Mouse (Mus musculus) splenic B cell, adult 2 months (primary cell): ENCODE measurements around the gene G3bp2.

ENCODE experiments used
- DNase-seq: peaks from one replicate; pipeline ENCODE4 v3.0.0-alpha.2; 2011; ENCODE audit warnings: low read depth, low spot score
- H3K27me3 ChIP-seq: 2 replicates; pipeline ENCODE4 v1.6.1; 2012; ENCODE audit warnings: mild to moderate bottlenecking, low read length, moderate library complexity, mixed read lengths; ENCODE audit not compliant: control insufficient read depth, poor library complexity, insufficient read depth, severe bottlenecking
- H3K36me3 ChIP-seq: 2 replicates; pipeline ENCODE4 v1.6.1; 2012; ENCODE audit warnings: mild to moderate bottlenecking, low read length, moderate library complexity, mixed read lengths; ENCODE audit not compliant: control insufficient read depth, poor library complexity, insufficient read depth, severe bottlenecking

Gene G3bp2

GRCm38 (mm10) chr5:92009827-92010226, 73.7 kb downstream of the G3bp2 start:
- H3K27me3 ChIP-seq = no peaks in the 10 kb centered on the region
- no peaks in the 10 kb centered on the region for H3K36me3 ChIP-seq
- no peak for DNase-seq

GRCm38 (mm10) chr5:92003011-92003410, 80.5 kb downstream of the G3bp2 start:
- Histone ChIP-seq H3K36me3 (no peaks in the 10 kb centered on the region), H3K27me3 (no peaks in the 10 kb centered on the region)
- peak; percentile 85 for DNase-seq
